Mouse (Mus musculus): ENCODE measurements around the gene Piezo1. TPM values are rescaled to one million over a fixed set of nuclear protein-coding genes. Genes with fewer than 3 reads are reported as not detected.
A peak's percentile ranks its signal among the peaks of the same experiment; 100 is the strongest.

Piezo1 gene
- polyA plus RNA-seq, 1 experiment from 2014 or later = 5.5 TPM

DNA sequence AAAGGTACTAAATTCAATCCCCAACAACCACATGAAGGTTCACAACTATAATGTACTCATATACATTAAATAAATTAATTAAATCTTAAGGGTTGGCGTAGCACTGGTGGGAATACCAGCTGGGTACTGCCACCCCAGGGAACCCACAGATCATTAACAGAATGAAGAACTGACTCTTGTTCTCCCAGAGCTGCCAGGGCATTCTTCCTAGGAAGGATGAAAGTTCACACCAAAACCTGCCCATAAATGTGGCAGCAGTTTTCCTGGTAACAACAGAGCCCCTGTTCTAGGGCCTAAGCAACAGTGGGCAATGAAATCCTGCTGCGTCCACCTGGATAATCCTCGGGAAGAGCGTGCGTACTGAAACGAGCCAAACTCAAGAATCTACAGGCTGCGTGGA lies 108.8 kb downstream of the Piezo1 start:
- ATAC-seq (ENCODE audit: insufficient read depth, low FRiP score, low TSS enrichment) = no peak
- H3K9me3 ChIP-seq (ENCODE audit: control insufficient read depth, low read length) = no peaks in the 10 kb centered on the region
- H3K27ac ChIP-seq (ENCODE audit: low read depth, low read length) = peak overlapping the region; percentile 76; the same call in 1 of the 2 replicates
- peak overlapping the region; percentile 69 for H3K4me2 ChIP-seq (ENCODE audit: low read depth)
- H3K27me3 ChIP-seq (ENCODE audit: control insufficient read depth, insufficient read depth, low read length) = no peaks in the 10 kb centered on the region
- no peak for DNase-seq (ENCODE audit: low spot score)
- 18% methylated on average over 7 of the region's 7 CpGs for WGBS
- peaks cover 7% of the 10 kb centered on the region; the same call in 1 of the 2 replicates for H3K4me1 ChIP-seq (ENCODE audit: control insufficient read depth, insufficient read depth, low read length)
- peaks cover 8% of the 10 kb centered on the region for H3K36me3 ChIP-seq (ENCODE audit: control insufficient read depth, insufficient read depth, low read length)
- peak overlapping the region; percentile 74 for H3K9ac ChIP-seq (ENCODE audit: low read length)
- H3K4me3 ChIP-seq (ENCODE audit: low read depth, low read length) = peak overlapping the region; percentile 74

DNA sequence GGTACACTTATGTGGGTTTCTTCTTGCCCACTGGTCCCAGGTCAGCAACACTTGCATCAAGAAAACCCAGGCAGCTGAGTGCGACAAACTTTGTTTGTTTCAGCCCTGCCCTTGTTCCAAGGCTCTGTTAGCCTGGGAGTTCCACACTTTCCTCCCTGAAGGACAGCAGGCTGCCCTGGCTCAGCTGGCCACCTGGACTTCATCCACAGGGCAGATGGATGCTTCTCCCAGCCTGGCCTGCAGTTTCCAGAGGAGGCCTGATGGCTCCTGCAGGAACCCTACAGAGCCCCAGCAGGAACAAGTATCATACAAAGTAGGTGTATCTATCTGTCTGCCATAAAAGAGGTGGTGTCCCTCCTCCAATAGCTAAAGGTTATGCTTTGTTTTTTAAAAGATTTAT lies 109.8 kb downstream of the Piezo1 start:
- no peaks in the 10 kb centered on the region for H3K9me3 ChIP-seq (ENCODE audit: control insufficient read depth, low read length)
- 86% methylated on average over 1 of the region's 1 CpGs for WGBS
- H3K4me1 ChIP-seq (ENCODE audit: control insufficient read depth, insufficient read depth, low read length) = peaks cover 7% of the 10 kb centered on the region; the same call in 1 of the 2 replicates
- no peak overlapping the region for H3K27ac ChIP-seq (ENCODE audit: low read depth, low read length)
- H3K27me3 ChIP-seq (ENCODE audit: control insufficient read depth, insufficient read depth, low read length) = no peaks in the 10 kb centered on the region
- H3K4me2 ChIP-seq (ENCODE audit: low read depth) = no peak overlapping the region
- H3K4me3 ChIP-seq (ENCODE audit: low read depth, low read length) = no peak overlapping the region
- no peak overlapping the region for H3K9ac ChIP-seq (ENCODE audit: low read length)
- H3K36me3 ChIP-seq (ENCODE audit: control insufficient read depth, insufficient read depth, low read length) = peaks cover 13% of the 10 kb centered on the region
- no peak for ATAC-seq (ENCODE audit: insufficient read depth, low FRiP score, low TSS enrichment)
- no peak for DNase-seq (ENCODE audit: low spot score)

GRCm38 (mm10) chr8:122439336-122439735 lies 111.8 kb downstream of the Piezo1 start:
- peaks cover 7% of the 10 kb centered on the region; the same call in 1 of the 2 replicates for H3K4me1 ChIP-seq (ENCODE audit: control insufficient read depth, insufficient read depth, low read length)
- no peak overlapping the region for H3K4me2 ChIP-seq (ENCODE audit: low read depth)
- H3K9me3 ChIP-seq (ENCODE audit: control insufficient read depth, low read length) = no peaks in the 10 kb centered on the region
- H3K4me3 ChIP-seq (ENCODE audit: low read depth, low read length) = no peak overlapping the region
- no peak overlapping the region for H3K9ac ChIP-seq (ENCODE audit: low read length)
- no peak overlapping the region for H3K27ac ChIP-seq (ENCODE audit: low read depth, low read length)
- no peaks in the 10 kb centered on the region for H3K27me3 ChIP-seq (ENCODE audit: control insufficient read depth, insufficient read depth, low read length)
- 96% methylated on average over 16 of the region's 16 CpGs for WGBS
- H3K36me3 ChIP-seq (ENCODE audit: control insufficient read depth, insufficient read depth, low read length) = peaks cover 18% of the 10 kb centered on the region
- DNase-seq (ENCODE audit: low spot score) (no peak), ATAC-seq (ENCODE audit: insufficient read depth, low FRiP score, low TSS enrichment) (no peak)

GRCm38 (mm10) chr8:122437708-122438331 lies 113.3 kb downstream of the Piezo1 start:
- no peak overlapping the region for H3K9ac ChIP-seq (ENCODE audit: low read length)
- no peak overlapping the region for H3K27ac ChIP-seq (ENCODE audit: low read depth, low read length)
- ATAC-seq (ENCODE audit: insufficient read depth, low FRiP score, low TSS enrichment) (no peak), DNase-seq (ENCODE audit: low spot score) (no peak)
- peaks cover 7% of the 10 kb centered on the region for H3K4me1 ChIP-seq (ENCODE audit: control insufficient read depth, insufficient read depth, low read length)
- H3K36me3 ChIP-seq (ENCODE audit: control insufficient read depth, insufficient read depth, low read length) = peaks cover 18% of the 10 kb centered on the region
- H3K4me3 ChIP-seq (ENCODE audit: low read depth, low read length) = no peak overlapping the region
- no peaks in the 10 kb centered on the region for H3K9me3 ChIP-seq (ENCODE audit: control insufficient read depth, low read length)
- no peaks in the 10 kb centered on the region for H3K27me3 ChIP-seq (ENCODE audit: control insufficient read depth, insufficient read depth, low read length)
- H3K4me2 ChIP-seq (ENCODE audit: low read depth) = no peak overlapping the region
- 92% methylated on average over 13 of the region's 13 CpGs for WGBS

DNA sequence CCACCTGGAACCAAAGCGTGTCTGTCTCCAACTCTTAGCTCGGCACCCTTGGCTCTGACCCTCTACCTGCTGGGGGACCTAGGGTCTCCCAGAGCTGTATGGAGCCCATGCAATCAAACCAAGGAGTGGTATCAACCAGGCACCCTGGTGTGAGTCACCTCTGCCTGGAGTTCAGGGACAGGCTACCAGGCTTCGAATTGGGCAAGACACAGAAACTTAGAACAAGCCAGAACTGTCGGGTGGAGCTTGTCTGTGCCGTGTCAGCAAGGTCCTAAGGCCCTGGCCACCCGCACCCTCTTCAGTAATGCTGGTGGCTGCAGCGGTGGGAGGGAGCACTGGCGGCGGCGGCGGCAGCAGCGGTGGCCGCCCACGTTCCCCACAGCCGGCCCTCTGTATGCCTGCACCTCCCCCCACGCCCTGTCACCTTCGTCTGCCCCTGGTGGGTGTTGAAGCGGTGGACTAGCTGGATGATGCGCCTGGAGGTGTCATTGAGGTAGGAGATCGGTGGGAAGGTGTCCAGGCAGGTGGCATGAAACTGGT lies 114.5 kb downstream of the Piezo1 start:
- ATAC-seq (ENCODE audit: insufficient read depth, low FRiP score, low TSS enrichment) = no peak
- Histone ChIP-seq H3K9ac (ENCODE audit: low read length) (no peak overlapping the region), H3K27ac (ENCODE audit: low read depth, low read length) (no peak overlapping the region), H3K9me3 (ENCODE audit: control insufficient read depth, low read length) (no peaks in the 10 kb centered on the region), H3K4me3 (ENCODE audit: low read depth, low read length) (no peak overlapping the region), H3K27me3 (ENCODE audit: control insufficient read depth, insufficient read depth, low read length) (no peaks in the 10 kb centered on the region), H3K4me1 (ENCODE audit: control insufficient read depth, insufficient read depth, low read length) (peaks cover 14% of the 10 kb centered on the region), H3K36me3 (ENCODE audit: control insufficient read depth, insufficient read depth, low read length) (peaks cover 18% of the 10 kb centered on the region), H3K4me2 (ENCODE audit: low read depth) (no peak overlapping the region)
- WGBS = 88% methylated on average over 20 of the region's 20 CpGs
- DNase-seq (ENCODE audit: low spot score) = no peak

DNA sequence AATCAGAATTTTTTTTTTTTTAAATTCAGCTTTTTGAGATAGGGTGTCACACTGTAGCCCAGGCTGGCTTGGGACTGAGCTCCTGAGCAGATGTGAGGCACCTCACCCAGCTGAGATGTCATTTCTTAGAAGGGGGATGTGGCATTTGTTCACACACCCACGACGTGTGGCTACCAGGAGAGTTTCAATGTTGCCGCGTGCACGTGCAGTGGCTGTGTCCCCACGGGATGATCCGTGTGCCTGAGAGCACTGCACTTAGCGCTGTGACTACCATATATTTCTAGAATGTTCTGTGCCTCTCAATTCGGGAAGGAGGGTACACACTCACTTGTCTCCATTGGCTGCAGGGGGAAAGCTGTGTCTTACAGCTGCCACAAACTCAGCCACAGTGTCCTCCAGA lies 115.0 kb downstream of the Piezo1 start:
- Histone ChIP-seq H3K36me3 (ENCODE audit: control insufficient read depth, insufficient read depth, low read length) (peaks cover 18% of the 10 kb centered on the region), H3K27me3 (ENCODE audit: control insufficient read depth, insufficient read depth, low read length) (no peaks in the 10 kb centered on the region), H3K27ac (ENCODE audit: low read depth, low read length) (no peak overlapping the region), H3K4me2 (ENCODE audit: low read depth) (no peak overlapping the region), H3K9me3 (ENCODE audit: control insufficient read depth, low read length) (no peaks in the 10 kb centered on the region), H3K4me3 (ENCODE audit: low read depth, low read length) (no peak overlapping the region), H3K9ac (ENCODE audit: low read length) (no peak overlapping the region), H3K4me1 (ENCODE audit: control insufficient read depth, insufficient read depth, low read length) (peaks cover 14% of the 10 kb centered on the region)
- WGBS = 94% methylated on average over 9 of the region's 9 CpGs
- no peak for DNase-seq (ENCODE audit: low spot score)
- no peak for ATAC-seq (ENCODE audit: insufficient read depth, low FRiP score, low TSS enrichment)

GRCm38 (mm10) chr8:122435375-122435774 lies 115.8 kb downstream of the Piezo1 start:
- WGBS = 90% methylated on average over 6 of the region's 6 CpGs

DNA sequence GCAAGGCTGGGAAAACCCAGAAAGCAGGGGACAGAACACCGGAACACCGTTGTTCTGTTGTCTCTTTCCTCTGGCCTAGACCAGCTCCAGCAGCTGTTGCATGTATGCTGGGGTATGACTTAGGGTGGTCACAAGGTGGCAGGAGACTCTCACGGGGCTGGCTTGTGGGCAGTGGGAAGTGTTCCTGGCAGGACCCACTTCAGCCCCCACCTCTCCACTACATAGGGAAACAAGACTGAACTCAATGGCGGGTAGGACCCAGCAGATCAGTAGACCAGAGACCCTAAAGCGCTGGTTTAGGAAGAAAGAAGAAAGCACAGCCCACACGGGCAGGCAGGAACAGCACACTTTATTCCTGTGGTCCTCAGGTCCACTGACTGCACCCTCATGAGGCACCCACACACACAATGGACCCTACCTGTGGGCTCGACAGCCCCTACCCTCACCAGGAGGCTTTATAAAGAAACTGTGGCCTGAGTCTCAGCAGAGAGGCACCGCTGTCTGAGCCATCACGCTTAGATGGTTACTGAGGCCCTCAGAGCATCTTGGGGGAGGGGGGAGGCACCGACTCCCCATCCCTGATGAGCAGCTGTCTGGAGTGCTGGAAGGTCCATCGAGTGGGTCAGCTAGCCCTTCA lies 117.7 kb downstream of the Piezo1 start:
- H3K9ac ChIP-seq (ENCODE audit: low read length) = no peak overlapping the region
- no peak overlapping the region for H3K4me2 ChIP-seq (ENCODE audit: low read depth)
- H3K27ac ChIP-seq (ENCODE audit: low read depth, low read length) = no peak overlapping the region
- no peaks in the 10 kb centered on the region for H3K9me3 ChIP-seq (ENCODE audit: control insufficient read depth, low read length)
- H3K4me3 ChIP-seq (ENCODE audit: low read depth, low read length) = no peak overlapping the region
- 0 out of 2 replicates have a peak, but pooled peaks have one; percentile 23 for ATAC-seq (ENCODE audit: insufficient read depth, low FRiP score, low TSS enrichment)
- peaks cover 14% of the 10 kb centered on the region for H3K4me1 ChIP-seq (ENCODE audit: control insufficient read depth, insufficient read depth, low read length)
- peaks cover 15% of the 10 kb centered on the region for H3K36me3 ChIP-seq (ENCODE audit: control insufficient read depth, insufficient read depth, low read length)
- H3K27me3 ChIP-seq (ENCODE audit: control insufficient read depth, insufficient read depth, low read length) = no peaks in the 10 kb centered on the region
- DNase-seq (ENCODE audit: low spot score) = no peak
- WGBS = 71% methylated on average over 11 of the region's 11 CpGs

More at GRCm38 (mm10) chr8:122435375-122435774, 115.8 kb downstream of the Piezo1 start:
- Histone ChIP-seq H3K27ac (ENCODE audit: low read depth, low read length) (no peak overlapping the region), H3K4me1 (ENCODE audit: control insufficient read depth, insufficient read depth, low read length) (peaks cover 14% of the 10 kb centered on the region), H3K9ac (ENCODE audit: low read length) (no peak overlapping the region), H3K4me3 (ENCODE audit: low read depth, low read length) (no peak overlapping the region), H3K36me3 (ENCODE audit: control insufficient read depth, insufficient read depth, low read length) (peaks cover 18% of the 10 kb centered on the region), H3K27me3 (ENCODE audit: control insufficient read depth, insufficient read depth, low read length) (no peaks in the 10 kb centered on the region), H3K9me3 (ENCODE audit: control insufficient read depth, low read length) (no peaks in the 10 kb centered on the region), H3K4me2 (ENCODE audit: low read depth) (no peak overlapping the region)
- no peak for DNase-seq (ENCODE audit: low spot score)
- no peak for ATAC-seq (ENCODE audit: insufficient read depth, low FRiP score, low TSS enrichment)

All from neural tube, embryonic 11.5 days (tissue).